Mouse (Mus musculus) lung, postnatal 0 days (tissue): ENCODE data around the gene Lrrc74a. TPM values are rescaled to one million over a fixed set of nuclear protein-coding genes. Genes with fewer than 3 reads are reported as not detected.
A peak's percentile ranks its signal among the peaks of the same experiment; 100 is the strongest.

Experiments
- ATAC-seq: fragments of 200-750 bp; cut with Nextera tagmentation; 2 replicates; pipeline ENCODE4 v1.8.0; 2017; ENCODE audit warnings: moderate library complexity
- DNase-seq: peaks from one replicate; pipeline ENCODE4 v3.0.0-alpha.2; 2016; ENCODE audit warnings: low spot score
- H3K27ac ChIP-seq: fragments of 300-500 bp; sonication (generic); 2 replicates; pipeline ENCODE4 v1.5.1; 2014; ENCODE audit warnings: antibody characterized with exemption, mild to moderate bottlenecking, low read length, mixed read lengths
- H3K27me3 ChIP-seq: fragments of 300-500 bp; sonication (generic); replicated peaks from 2 replicates; pipeline ENCODE4 v1.6.1; 2014; ENCODE audit warnings: low read length, mixed read lengths; ENCODE audit not compliant: insufficient read depth
- H3K36me3 ChIP-seq: fragments of 300-500 bp; sonication (generic); 2 replicates; pipeline ENCODE4 v1.6.1; 2014; ENCODE audit warnings: low read length, mixed read lengths; ENCODE audit not compliant: insufficient read depth
- H3K4me1 ChIP-seq: fragments of 300-500 bp; sonication (generic); 2 replicates; pipeline ENCODE4 v1.6.1; 2014; ENCODE audit warnings: antibody characterized with exemption, low read depth, low read length, mixed read lengths; ENCODE audit not compliant: insufficient read depth
- H3K4me2 ChIP-seq: fragments of 300-500 bp; sonication (generic); replicated peaks from 2 replicates; pipeline ENCODE4 v1.6.1; 2014; ENCODE audit warnings: low read depth, mild to moderate bottlenecking, low read length, moderate library complexity, mixed read lengths
- H3K4me3 ChIP-seq: fragments of 300-500 bp; sonication (generic); 2 replicates; pipeline ENCODE4 v1.5.1; 2014; ENCODE audit warnings: low read depth, low read length
- H3K9ac ChIP-seq: fragments of 300-500 bp; sonication (generic); replicated peaks from 2 replicates; pipeline ENCODE4 v1.6.1; 2014; ENCODE audit warnings: low read depth, mild to moderate bottlenecking
- H3K9me3 ChIP-seq: fragments of 300-500 bp; sonication (generic); 2 replicates; pipeline ENCODE4 v1.6.1; 2016; ENCODE audit warnings: low read length, mixed read lengths
- CTCF ChIP-seq: IDR thresholded peaks from 2 replicates; pipeline ENCODE4 v1.5.1; 2016; ENCODE audit warnings: antibody characterized with exemption, mild to moderate bottlenecking
- EP300 ChIP-seq: IDR thresholded peaks from 2 replicates; pipeline ENCODE4 v1.6.1; 2016; ENCODE audit warnings: antibody characterized with exemption, mild to moderate bottlenecking, control low read depth
- WGBS: fragments of 180-500 bp; shearing (Covaris S2); extraction: QIAGEN DNeasy Blood & Tissue Kit; methylation state at CpG from one replicate; pipeline ENCODE4 v1.1.7; 2014; 5-methylcytosine and 5-hydroxymethylcytosine counted together
- polyA plus RNA-seq: library from polyadenylated mRNA; unstranded; fragments of >200 nt; fragmentation: Nextera tagmentation; extraction: Ambion mirVana; gene quantifications from 2 replicates; pipeline ENCODE4 v1.2.1, GENCODE M21; 2015

Lrrc74a gene
- polyA plus RNA-seq, 1 experiment from 2014 or later = not detected

GRCm38 (mm10) chr12:86690700-86691485 lies 43.3 kb upstream of the Lrrc74a start:
- TF ChIP-seq CTCF (no peak), EP300 (no peak)
- 66% methylated on average over 12 of the region's 12 CpGs for WGBS
- Histone ChIP-seq H3K4me2 (no peak overlapping the region), H3K9ac (no peak overlapping the region), H3K27me3 (no peaks in the 10 kb centered on the region), H3K27ac (0 out of 2 replicates have a peak overlapping the region, but pooled peaks have one; percentile 38), H3K36me3 (no peaks in the 10 kb centered on the region), H3K4me1 (peaks cover 13% of the 10 kb centered on the region; the same call in 1 of the 2 replicates), H3K9me3 (no peaks in the 10 kb centered on the region), H3K4me3 (no peak overlapping the region)
- ATAC-seq (no peak), DNase-seq (no peak)

GRCm38 (mm10) chr12:86692471-86693356 lies 41.5 kb upstream of the Lrrc74a start:
- DNase-seq = peak; percentile 37
- no peaks in the 10 kb centered on the region for H3K36me3 ChIP-seq
- H3K4me3 ChIP-seq = no peak overlapping the region
- no peak for ATAC-seq
- H3K9me3 ChIP-seq = no peaks in the 10 kb centered on the region
- H3K4me2 ChIP-seq = no peak overlapping the region
- 0 out of 2 replicates have a peak, but pooled peaks cover 3% of the 10 kb centered on the region for H3K4me1 ChIP-seq
- 39% methylated on average over 5 of the region's 5 CpGs for WGBS
- no peaks in the 10 kb centered on the region for H3K27me3 ChIP-seq
- no peak overlapping the region for H3K27ac ChIP-seq
- no peak overlapping the region for H3K9ac ChIP-seq
- no peak for TF ChIP-seq EP300
- no peak for TF ChIP-seq CTCF

GRCm38 (mm10) chr12:86693389-86693788 lies 40.8 kb upstream of the Lrrc74a start:
- no peak for TF ChIP-seq EP300
- TF ChIP-seq CTCF = no peak
- no peaks in the 10 kb centered on the region for H3K9me3 ChIP-seq
- H3K4me2 ChIP-seq = no peak overlapping the region
- H3K4me1 ChIP-seq = no peaks in the 10 kb centered on the region
- H3K27me3 ChIP-seq = no peaks in the 10 kb centered on the region
- no peak overlapping the region for H3K4me3 ChIP-seq
- no peak overlapping the region for H3K9ac ChIP-seq
- ATAC-seq (no peak), DNase-seq (no peak)
- no peak overlapping the region for H3K27ac ChIP-seq
- H3K36me3 ChIP-seq = no peaks in the 10 kb centered on the region

GRCm38 (mm10) chr12:86694441-86694840 lies 39.7 kb upstream of the Lrrc74a start:
- Histone ChIP-seq H3K4me2 (no peak overlapping the region), H3K4me3 (no peak overlapping the region), H3K4me1 (no peaks in the 10 kb centered on the region), H3K9ac (no peak overlapping the region), H3K36me3 (no peaks in the 10 kb centered on the region), H3K9me3 (no peaks in the 10 kb centered on the region), H3K27ac (no peak overlapping the region), H3K27me3 (no peaks in the 10 kb centered on the region)
- 75% methylated on average over 1 of the region's 1 CpGs for WGBS
- DNase-seq = no peak
- ATAC-seq = peak; percentile 26
- TF ChIP-seq EP300 = no peak
- TF ChIP-seq CTCF = no peak

GRCm38 (mm10) chr12:86697996-86698395 lies 36.2 kb upstream of the Lrrc74a start:
- ATAC-seq = no peak

GRCm38 (mm10) chr12:86698537-86698936 lies 35.6 kb upstream of the Lrrc74a start:
- Histone ChIP-seq H3K9me3 (no peaks in the 10 kb centered on the region), H3K4me3 (no peak overlapping the region), H3K27me3 (no peaks in the 10 kb centered on the region), H3K4me1 (no peaks in the 10 kb centered on the region), H3K9ac (no peak overlapping the region), H3K27ac (no peak overlapping the region), H3K4me2 (no peak overlapping the region), H3K36me3 (no peaks in the 10 kb centered on the region)
- ATAC-seq = peak; percentile 68
- DNase-seq = peak; percentile 60
- TF ChIP-seq CTCF (no peak), EP300 (peak; percentile 50; the same call in 1 of the 2 replicates)

More at GRCm38 (mm10) chr12:86697996-86698395, 36.2 kb upstream of the Lrrc74a start:
- WGBS = 47% methylated on average over 2 of the region's 2 CpGs
- DNase-seq = no peak
- Histone ChIP-seq H3K4me2 (no peak overlapping the region), H3K9ac (no peak overlapping the region), H3K27ac (no peak overlapping the region), H3K27me3 (no peaks in the 10 kb centered on the region), H3K4me1 (no peaks in the 10 kb centered on the region), H3K9me3 (no peaks in the 10 kb centered on the region), H3K4me3 (no peak overlapping the region), H3K36me3 (no peaks in the 10 kb centered on the region)
- TF ChIP-seq CTCF = no peak
- TF ChIP-seq EP300 = no peak
